Mouse (Mus musculus) gastrocnemius, postnatal 10 days (tissue): Measurements from ENCODE around the gene F11r. TPM values are rescaled to one million over a fixed set of nuclear protein-coding genes. Genes with fewer than 3 reads are reported as not detected.

Experiments used
- DNase-seq: peaks from one replicate; pipeline ENCODE4 v3.0.0; 2021; ENCODE audit warnings: mixed read lengths
- total RNA-seq, 2 experiments: library from RNA; stranded (reverse); gene quantifications; 2 replicates each; pipeline ENCODE4 v1.2.3; 2021

F11r gene
- total RNA-seq, 2 experiments from 2014 or later: 13.9 to 15.0 TPM

- no peak for DNase-seq
Observed at GRCm38 (mm10) chr1:171438014-171438670, 807 bp downstream of the F11r start.

- DNase-seq: no peak
Observed at GRCm38 (mm10) chr1:171439072-171439471, 1.7 kb downstream of the F11r start.

GRCm38 (mm10) chr1:171440025-171440725 lies 2.8 kb downstream of the F11r start:
- peak; percentile 31 for DNase-seq

- no peak for DNase-seq
Observed at GRCm38 (mm10) chr1:171441466-171442412, 4.4 kb downstream of the F11r start.

GRCm38 (mm10) chr1:171442413-171442760 lies 5.1 kb downstream of the F11r start:
- no peak for DNase-seq

GRCm38 (mm10) chr1:171445050-171445449 lies 7.7 kb downstream of the F11r start:
- no peak for DNase-seq

- DNase-seq: no peak
Observed at GRCm38 (mm10) chr1:171446854-171447253, 9.5 kb downstream of the F11r start.

- DNase-seq: no peak
Observed at GRCm38 (mm10) chr1:171447692-171448091, 10.4 kb downstream of the F11r start.

GRCm38 (mm10) chr1:171450062-171450461 lies 12.7 kb downstream of the F11r start:
- DNase-seq: no peak

GRCm38 (mm10) chr1:171451001-171451400 lies 13.7 kb downstream of the F11r start:
- no peak for DNase-seq

- no peak for DNase-seq
Observed at GRCm38 (mm10) chr1:171452522-171452921, 15.2 kb downstream of the F11r start.

GRCm38 (mm10) chr1:171452923-171453322 lies 15.6 kb downstream of the F11r start:
- DNase-seq: no peak

GRCm38 (mm10) chr1:171454926-171455325 lies 17.6 kb downstream of the F11r start:
- no peak for DNase-seq

GRCm38 (mm10) chr1:171457568-171457967 lies 20.2 kb downstream of the F11r start:
- DNase-seq: no peak

GRCm38 (mm10) chr1:171459791-171460190 lies 22.5 kb downstream of the F11r start:
- no peak for DNase-seq

GRCm38 (mm10) chr1:171460551-171461503 lies 23.5 kb downstream of the F11r start:
- no peak for DNase-seq

- DNase-seq: no peak
Observed at GRCm38 (mm10) chr1:171463133-171463532, 25.8 kb downstream of the F11r start.

GRCm38 (mm10) chr1:171465749-171466412 lies 28.5 kb downstream of the F11r start:
- no peak for DNase-seq

GRCm38 (mm10) chr1:171466565-171466964 lies 29.2 kb downstream of the F11r start:
- no peak for DNase-seq

- DNase-seq: no peak
Observed at GRCm38 (mm10) chr1:171469678-171470077, 32.3 kb downstream of the F11r start.

GRCm38 (mm10) chr1:171470371-171470871 lies 33.1 kb downstream of the F11r start:
- peak; percentile 63 for DNase-seq
